Mouse (Mus musculus): ENCODE measurements around the gene Olfr1129.
"Not testable (repeated sequence)": the region's sequence is repeated elsewhere in the genome, so short reads cannot be mapped to it uniquely, and the experiment has no call there.

DNA sequence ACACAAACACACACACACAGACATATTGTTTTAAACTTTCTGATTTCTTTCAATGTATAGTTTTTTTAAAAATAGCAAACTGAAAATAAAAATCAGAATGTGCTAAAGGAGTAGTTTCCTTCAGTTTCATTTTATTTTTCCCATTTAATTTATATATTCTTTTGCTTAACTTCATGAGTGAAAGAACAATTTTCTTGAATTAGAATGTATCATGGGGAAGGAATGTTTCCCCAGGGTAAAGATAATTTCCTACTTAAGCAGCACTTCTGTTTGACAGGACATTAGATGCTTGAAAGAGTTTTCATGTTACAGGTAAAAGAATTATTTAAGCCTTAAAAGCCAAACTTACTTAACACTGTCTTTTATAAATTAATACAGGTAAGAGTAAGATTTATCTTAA is 32.2 kb downstream of the Olfr1129 start, which contains the start of gene Olfr1130:
- TF ChIP-seq POLR2A (IDR thresholded peaks at IDR 0.05; ENCODE audit: low read depth, low read length); CTCF (conservative IDR thresholded peaks at IDR 0.05; ENCODE audit: insufficient read depth, insufficient read length, low read depth, low read length): not testable (repeated sequence)
